Mouse (Mus musculus): ENCODE measurements around the gene 4930558C23Rik.
"Not testable (repeated sequence)": the region's sequence is repeated elsewhere in the genome, so short reads cannot be mapped to it uniquely, and the experiment has no call there.

The 4930558C23Rik gene

DNA sequence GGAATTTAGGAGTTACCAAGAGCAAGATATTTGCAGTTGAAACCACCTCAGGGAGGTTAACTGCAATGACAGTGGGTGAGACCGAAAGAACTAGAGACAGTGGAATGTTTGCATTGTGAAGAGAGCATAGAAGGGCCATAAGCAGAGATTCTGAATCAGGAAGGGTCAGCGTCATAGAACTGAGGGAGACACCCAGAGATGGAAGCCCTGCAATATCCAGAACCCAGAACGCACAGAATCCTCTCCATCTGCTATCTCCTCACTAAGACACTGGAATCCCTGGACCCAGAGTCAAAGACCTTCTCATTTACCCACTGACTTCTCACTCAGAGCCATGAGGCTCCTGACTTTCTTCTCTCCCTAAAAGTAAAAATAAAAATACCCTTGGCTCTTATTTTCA lies at the start of gene 4930558C23Rik:
Gene 4930558C23Rik, minus strand, starts transcription at position 101 of the 400 bp plus-strand sequence.
- DNase-seq (ENCODE audit: low spot score) = no peak

DNA sequence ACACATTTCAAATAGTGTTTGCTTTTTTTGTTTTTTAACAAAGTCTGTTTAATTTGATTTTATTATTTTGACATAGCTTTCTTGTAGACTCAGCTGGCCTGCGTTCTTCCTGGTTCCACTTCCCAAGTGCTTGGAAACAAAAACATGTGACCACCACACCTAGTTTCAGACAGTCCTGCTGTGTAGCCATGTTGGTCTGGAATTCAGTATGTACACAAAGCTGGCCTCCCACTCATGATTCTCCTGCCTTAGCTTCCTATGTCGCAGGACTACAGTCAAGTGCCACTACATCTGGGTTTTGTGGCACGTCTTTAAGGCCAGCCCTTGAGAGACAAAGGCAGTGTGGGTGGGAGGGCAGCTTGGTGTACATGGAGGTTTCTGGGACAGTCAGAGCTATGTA lies 48.3 kb upstream of the 4930558C23Rik start:
- no peak for DNase-seq (ENCODE audit: low spot score)

- DNase-seq (ENCODE audit: low spot score) = peak; percentile 58
These were observed 47.8 kb upstream of the 4930558C23Rik start for GRCm38 (mm10) chr3:95450408-95450807.

DNA sequence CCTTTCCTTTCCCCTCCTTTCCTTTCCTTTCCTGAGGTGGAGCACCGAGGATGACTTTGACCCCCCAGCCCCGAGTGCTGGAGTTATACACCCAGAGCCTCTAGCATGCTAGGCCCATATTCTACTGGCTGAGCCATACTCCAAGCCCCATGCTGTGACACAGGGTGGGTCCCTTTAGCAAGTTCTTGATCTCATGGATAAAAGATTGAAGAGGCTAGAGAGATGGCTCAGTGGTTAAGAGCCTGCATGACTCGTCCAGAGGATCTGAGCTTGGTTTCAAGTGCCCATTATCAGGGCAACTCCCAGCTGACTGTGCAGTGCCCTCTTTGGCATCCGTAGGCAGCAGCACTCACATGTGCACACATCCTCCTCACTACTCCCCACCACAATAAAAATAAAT lies 42.7 kb upstream of the 4930558C23Rik start:
- DNase-seq (ENCODE audit: low spot score) = no peak

DNA sequence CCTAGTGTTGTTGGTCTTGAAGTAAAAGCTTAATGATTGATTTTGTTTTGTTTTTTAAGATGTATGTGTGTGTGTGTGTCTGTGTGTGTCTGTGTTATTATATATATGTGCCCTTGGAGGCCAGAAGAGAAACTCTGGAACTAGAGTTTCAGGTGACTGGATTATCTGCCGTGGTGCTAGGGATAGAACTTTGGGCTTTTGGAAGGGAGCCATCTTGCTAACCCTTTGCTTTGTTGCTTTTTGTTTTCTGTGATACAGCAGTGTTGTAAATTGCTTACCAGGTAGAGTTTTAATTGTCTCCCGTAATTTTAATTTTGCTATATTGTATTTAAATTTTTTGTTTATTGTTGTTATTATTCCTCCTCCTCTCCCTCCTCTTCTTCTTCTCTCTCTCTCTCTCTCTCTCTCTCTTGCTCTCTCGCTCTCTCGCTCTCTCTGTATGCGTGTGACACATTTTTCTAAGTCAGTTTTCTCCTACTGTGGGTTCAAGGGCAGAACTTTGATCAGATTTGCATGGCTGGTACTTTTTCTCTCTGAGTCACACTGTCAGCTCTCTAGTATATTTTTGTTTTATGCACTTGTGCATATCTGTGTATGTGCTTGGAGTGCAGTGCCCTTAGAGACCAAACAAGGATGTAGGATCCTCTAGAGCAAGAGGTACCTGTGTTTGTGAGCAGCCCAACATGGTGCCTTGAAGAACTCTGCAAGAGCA lies 39.9 kb upstream of the 4930558C23Rik start:
- no peak for DNase-seq (ENCODE audit: low spot score)

- no peak for DNase-seq (ENCODE audit: low spot score)
These were observed 37.0 kb upstream of the 4930558C23Rik start for GRCm38 (mm10) chr3:95439670-95440069.

- DNase-seq (ENCODE audit: low spot score) = not testable (repeated sequence)
These were observed 36.0 kb upstream of the 4930558C23Rik start for GRCm38 (mm10) chr3:95438636-95439035.

DNA sequence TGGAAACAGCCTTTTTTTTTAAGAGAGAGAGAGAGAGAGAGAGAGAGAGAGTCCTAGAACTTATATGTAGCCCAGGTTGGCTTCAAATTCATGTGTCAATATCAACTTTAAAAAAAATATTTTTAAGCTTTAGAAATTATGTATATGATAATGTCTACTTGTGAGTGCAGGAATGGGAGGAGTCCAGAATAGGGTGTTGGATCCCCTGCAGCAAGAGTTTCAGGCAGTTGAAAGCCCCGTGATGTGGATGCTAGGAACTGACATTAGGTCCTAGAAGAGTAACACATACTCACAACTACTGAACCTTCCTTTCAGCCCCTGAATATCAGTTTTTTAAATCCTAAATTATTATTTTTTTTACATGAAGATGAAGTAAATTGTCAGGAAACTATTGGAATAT lies 32.9 kb upstream of the 4930558C23Rik start:
- DNase-seq (ENCODE audit: low spot score) = no peak

- no peak for DNase-seq (ENCODE audit: low spot score)
These were observed 32.3 kb upstream of the 4930558C23Rik start for GRCm38 (mm10) chr3:95434983-95435370.

- DNase-seq (ENCODE audit: low spot score) = peak; percentile 91
These were observed 31.7 kb upstream of the 4930558C23Rik start, which contains the start of gene Arnt for GRCm38 (mm10) chr3:95434136-95434982. TSS of gene Arnt (plus strand) at chr3:95434388.

GRCm38 (mm10) chr3:95433301-95433915 lies 30.8 kb upstream of the 4930558C23Rik start:
- no peak for DNase-seq (ENCODE audit: low spot score)

DNA sequence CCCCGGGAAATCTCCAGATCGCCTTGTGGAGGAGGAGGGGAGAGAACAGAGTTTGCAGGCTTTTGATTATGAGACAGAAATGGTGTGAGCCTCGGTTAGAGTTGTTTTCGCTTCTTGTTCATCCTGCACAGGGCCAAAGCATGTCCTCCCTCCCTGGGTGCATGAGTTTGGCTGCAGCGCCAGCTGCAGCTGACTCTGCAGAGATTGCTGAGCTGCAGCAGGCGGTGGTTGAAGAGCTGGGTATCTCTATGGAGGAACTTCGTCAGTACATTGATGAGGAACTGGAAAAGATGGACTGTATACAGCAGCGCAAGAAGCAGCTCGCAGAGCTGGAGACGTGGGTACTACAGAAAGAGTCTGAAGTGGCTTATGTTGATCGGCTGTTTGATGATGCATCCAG lies 25.8 kb upstream of the 4930558C23Rik start:
- DNase-seq (ENCODE audit: low spot score) = not testable (repeated sequence)

GRCm38 (mm10) chr3:95427891-95428238 lies 25.2 kb upstream of the 4930558C23Rik start:
- peak; percentile 56 for DNase-seq (ENCODE audit: low spot score)

DNA sequence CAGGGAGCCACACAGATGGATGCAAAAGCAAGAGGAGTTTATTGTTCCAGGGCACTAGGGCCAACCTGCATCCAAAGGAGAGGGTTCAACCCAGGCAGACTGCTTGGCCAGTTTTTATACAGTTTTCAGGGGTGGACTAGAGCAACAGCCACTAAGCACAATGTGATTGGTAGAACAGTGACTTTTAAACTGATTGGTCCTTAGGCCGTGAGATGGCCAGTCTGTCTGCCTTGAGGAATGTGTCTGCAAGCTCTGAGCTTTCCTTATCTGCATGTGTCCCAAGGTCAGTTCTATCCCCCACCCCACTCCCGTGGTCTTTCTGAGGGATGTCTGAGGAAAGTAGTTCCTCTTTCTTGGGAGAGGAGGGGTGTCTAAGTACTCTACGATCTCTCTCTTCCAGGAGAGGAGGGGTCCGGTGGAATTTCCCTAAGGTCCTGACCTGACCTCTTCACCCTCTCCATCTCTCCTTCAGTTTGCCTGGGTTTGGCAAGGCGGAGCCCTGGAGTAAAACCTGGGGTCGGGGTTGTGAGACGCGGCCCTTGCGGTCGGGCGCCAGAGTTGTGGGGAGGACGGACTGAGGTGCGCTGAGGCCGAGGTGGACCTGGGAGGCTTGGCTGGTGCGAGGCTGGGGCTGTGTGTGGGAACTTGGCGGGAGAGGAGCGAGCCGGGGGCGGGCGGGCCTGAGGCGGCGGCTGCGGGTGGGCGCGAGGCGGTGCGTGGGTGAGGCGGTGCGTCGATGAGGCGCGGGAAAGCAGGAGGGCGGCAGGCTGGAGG lies 24.7 kb upstream of the 4930558C23Rik start:
- not testable (repeated sequence) for DNase-seq (ENCODE audit: low spot score)

- not testable (repeated sequence) for DNase-seq (ENCODE audit: low spot score)
These were observed 23.8 kb upstream of the 4930558C23Rik start for GRCm38 (mm10) chr3:95426476-95426875.

GRCm38 (mm10) chr3:95417866-95418265 lies 15.2 kb upstream of the 4930558C23Rik start:
- no peak for DNase-seq (ENCODE audit: low spot score)

GRCm38 (mm10) chr3:95412268-95412667 lies 9.6 kb upstream of the 4930558C23Rik start:
- DNase-seq (ENCODE audit: low spot score) = no peak

- DNase-seq (ENCODE audit: low spot score) = no peak
These were observed 6.2 kb upstream of the 4930558C23Rik start for GRCm38 (mm10) chr3:95408852-95409251.

DNA sequence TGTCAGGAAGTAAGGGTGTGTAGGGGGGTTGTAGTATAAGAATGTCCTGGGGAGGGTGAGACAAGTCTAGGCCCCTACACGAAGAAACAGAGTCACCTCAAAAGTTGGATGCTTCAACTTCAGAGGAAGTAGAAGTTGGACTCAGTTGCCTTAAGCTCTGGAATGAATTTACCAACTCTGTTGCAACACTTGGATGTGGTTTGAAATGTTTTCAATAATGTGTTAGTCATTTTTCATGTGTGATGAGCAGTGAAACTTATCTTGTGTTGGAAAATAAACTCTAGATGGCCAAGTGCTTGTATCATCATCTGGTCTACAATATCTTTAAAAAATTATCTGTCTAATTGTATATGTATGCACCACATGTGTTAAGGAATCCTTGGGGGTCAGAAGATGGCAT lies 5.1 kb upstream of the 4930558C23Rik start:
- no peak for DNase-seq (ENCODE audit: low spot score)

- no peak for DNase-seq (ENCODE audit: low spot score)
These were observed 8.3 kb downstream of the 4930558C23Rik start for GRCm38 (mm10) chr3:95394385-95394784.

GRCm38 (mm10) chr3:95385401-95386075 lies 17.1 kb downstream of the 4930558C23Rik start:
- no peak for DNase-seq (ENCODE audit: low spot score)

All from testis, postnatal 10 days (tissue).